Mouse (Mus musculus) cortical plate, adult 2 months (tissue): ENCODE measurements around the gene Gm21954.

Experiments
- CTCF ChIP-seq: fragments of 200-500 bp; IDR thresholded peaks from 2 replicates; pipeline ENCODE4 v1.5.1; 2011; ENCODE audit warnings: mild to moderate bottlenecking, control low read depth, low read length; ENCODE audit not compliant: insufficient read depth; ENCODE audit errors: extremely low read depth
- POLR2A ChIP-seq: fragments of 200-500 bp; IDR thresholded peaks from 2 replicates; pipeline ENCODE4 v1.6.1; 2011; ENCODE audit warnings: mild to moderate bottlenecking, low read length, control low read depth; ENCODE audit not compliant: insufficient read depth; ENCODE audit errors: extremely low read depth

GRCm38 (mm10) chr3:55440342-55440741 is 31.7 kb downstream of the Gm21954 start:
- TF ChIP-seq CTCF (no peak), POLR2A (no peak)
